16 mouse cellular contexts compared by ENCODE assay signal in genomic region chr3:89492701-89493151, GRCm38 (mm10). TPM values are rescaled to one million over a fixed set of nuclear protein-coding genes. Genes with fewer than 3 reads are reported as not detected.
A peak's percentile ranks its signal among the peaks of the same experiment; 100 is the strongest.
DNase-seq lines count a peak whose midpoint lies in the region; ATAC-seq and TF ChIP-seq lines count a peak whose summit lies in the region.
"Had no signal": no experiment of that assay in that cellular context is flagged by ENCODE, and none has a peak within 500 bp of the region (broad histone marks: within the 10 kb centered on the region; RNA-seq: fewer than 3 reads in every experiment).

No protein-coding gene starts in this region.

- H3K9ac ChIP-seq in lung, postnatal 0 days (replicated peaks; ENCODE audit: low read depth) = no peak overlapping the region
- H3K9ac ChIP-seq in forebrain, embryonic 12.5 days = no peak overlapping the region

- 0 out of 2 replicates have a peak, but pooled peaks have one; percentile 25 for ATAC-seq in erythroid progenitor cell, adult 5-6 weeks (replicated peaks; ENCODE audit: low FRiP score, poor library complexity, severe bottlenecking)
- ATAC-seq in lung, postnatal 0 days = peak; percentile 79
- ATAC-seq in forebrain, embryonic 12.5 days (ENCODE audit: low FRiP score) = no peak

- no peak overlapping the region for H3K27ac ChIP-seq in lung, postnatal 0 days (ENCODE audit: low read length)
- H3K27ac ChIP-seq in forebrain, embryonic 12.5 days = no peak overlapping the region
- H3K27ac ChIP-seq: layer of hippocampus, adult 2 months had no signal

- H3K4me2 ChIP-seq in lung, postnatal 0 days (replicated peaks; ENCODE audit: low read depth, low read length) = no peak overlapping the region
- H3K4me2 ChIP-seq in forebrain, embryonic 12.5 days = no peak overlapping the region

- TF ChIP-seq EP300 in lung, postnatal 0 days (IDR thresholded peaks at IDR 0.05) = peak; percentile 84

- H3K27me3 ChIP-seq in lung, postnatal 0 days (replicated peaks; ENCODE audit: insufficient read depth, low read length) = no peaks in the 10 kb centered on the region
- no peaks in the 10 kb centered on the region for H3K27me3 ChIP-seq in forebrain, embryonic 12.5 days

- H3K4me1 ChIP-seq in lung, postnatal 0 days (ENCODE audit: insufficient read depth, low read depth, low read length) = peaks cover 3% of the 10 kb centered on the region; the same call in 1 of the 2 replicates
- H3K4me1 ChIP-seq in forebrain, embryonic 12.5 days = no peaks in the 10 kb centered on the region

- no peaks in the 10 kb centered on the region for H3K36me3 ChIP-seq in lung, postnatal 0 days (ENCODE audit: insufficient read depth, low read length)
- no peaks in the 10 kb centered on the region for H3K36me3 ChIP-seq in forebrain, embryonic 12.5 days (replicated peaks)

- no peak overlapping the region for H3K4me3 ChIP-seq in lung, postnatal 0 days (ENCODE audit: low read depth, low read length)
- H3K4me3 ChIP-seq in forebrain, embryonic 12.5 days (replicated peaks) = no peak overlapping the region
- H3K4me3 ChIP-seq: layer of hippocampus, adult 2 months had no signal

- TF ChIP-seq CTCF in lung, postnatal 0 days (IDR thresholded peaks at IDR 0.05) = no peak

- peak; percentile 49 for DNase-seq in embryo, embryonic 11 days
- DNase-seq in kidney, postnatal 25 days = peak; percentile 70 to 91
- peak; percentile 56 for DNase-seq in lung, postnatal 0 days (ENCODE audit: low spot score)
- no peak for DNase-seq in adipocyte (ENCODE audit: low spot score)
- DNase-seq in cerebellum, adult 8-10 months = no peak
- DNase-seq in layer of hippocampus, adult 18-20 months (ENCODE audit: low spot score in 2 of 2) = no peak
- DNase-seq: adrenal gland, postnatal 36 days; cerebellum, adult 9-11 months; retina, postnatal 1 day; thymus, postnatal 4 days had no signal

- WGBS in lung, postnatal 0 days = 37% methylated on average over 8 of the region's 8 CpGs
- 61% methylated on average over 8 of the region's 8 CpGs for WGBS in forebrain, embryonic 12.5 days

- no peaks in the 10 kb centered on the region for H3K9me3 ChIP-seq in lung, postnatal 0 days (ENCODE audit: low read length)
- no peaks in the 10 kb centered on the region for H3K9me3 ChIP-seq in forebrain, embryonic 12.5 days

RNA-seq across cellular contexts. Expression of gene Kcnn3, which starts 27.2 kb away (rescaled TPM):
- not detected in 2 replicates for total RNA-seq in erythroid progenitor cell, adult 5-6 weeks (2015; ENCODE audit: low replicate concordance)
- total RNA-seq in erythroid progenitor cell, adult 5-6 weeks (2017; ENCODE audit: low replicate concordance) = not detected in 2 replicates
- 1.00 and 1.0 TPM in 2 replicates for polyA plus RNA-seq in lung, postnatal 0 days (2015; fragmentation: Nextera tagmentation; extraction: Ambion mirVana)
- 10 to 100 TPM; 24.6 to 26.6 TPM for total RNA-seq in layer of hippocampus, adult 18-20 months (2021)
- polyA plus RNA-seq in forebrain, embryonic 12.5 days (2016; fragmentation: Nextera tagmentation; extraction: Ambion mirVana) = 2.0 and 2.3 TPM in 2 replicates
- total RNA-seq: granulocyte monocyte progenitor cell, adult 5-6 weeks; hematopoietic stem cell, adult 5-6 weeks; megakaryocyte, adult 5-6 weeks had no signal

RNA-seq across cellular contexts. Expression of gene Pmvk, which starts 38.4 kb away (rescaled TPM):
- 14.1 and 16.3 TPM in 2 replicates for total RNA-seq in erythroid progenitor cell, adult 5-6 weeks (2015; ENCODE audit: low replicate concordance)
- total RNA-seq in erythroid progenitor cell, adult 5-6 weeks (2017; ENCODE audit: low replicate concordance) = 8.9 and 13.0 TPM in 2 replicates
- polyA plus RNA-seq in lung, postnatal 0 days (2015; fragmentation: Nextera tagmentation; extraction: Ambion mirVana) = 53.5 and 96.6 TPM in 2 replicates
- 10 to 100 TPM; 29.4 to 34.3 TPM for total RNA-seq in layer of hippocampus, adult 18-20 months (2021)
- 65.6 and 66.1 TPM in 2 replicates for polyA plus RNA-seq in forebrain, embryonic 12.5 days (2016; fragmentation: Nextera tagmentation; extraction: Ambion mirVana)

RNA-seq across cellular contexts. Expression of gene Pbxip1, which starts 56.2 kb away (rescaled TPM):
- 1.8 and 2.1 TPM in 2 replicates for total RNA-seq in erythroid progenitor cell, adult 5-6 weeks (2015; ENCODE audit: low replicate concordance)
- total RNA-seq in erythroid progenitor cell, adult 5-6 weeks (2017; ENCODE audit: low replicate concordance) = 2.7 and 4.1 TPM in 2 replicates
- 55.9 and 63.0 TPM in 2 replicates for polyA plus RNA-seq in lung, postnatal 0 days (2015; fragmentation: Nextera tagmentation; extraction: Ambion mirVana)
- total RNA-seq in layer of hippocampus, adult 18-20 months (2021) = 10 to 100 TPM; 37.7 to 41.2 TPM
- 14.4 and 14.7 TPM in 2 replicates for polyA plus RNA-seq in forebrain, embryonic 12.5 days (2016; fragmentation: Nextera tagmentation; extraction: Ambion mirVana)

Comparison
In these comparisons a context has a peak if more than half of its experiments do, and no peak if none do; other contexts are left out.
1. DNase-seq: peak in embryo, embryonic 11 days (single experiment), kidney, postnatal 25 days (2 of 2) and lung, postnatal 0 days (single experiment); none in adipocyte (single experiment), cerebellum, adult 8-10 months (single experiment) and layer of hippocampus, adult 18-20 months (0 of 2).
2. RNA of gene Kcnn3, which starts 27.2 kb away (total RNA-seq): 24.6 to 26.6 TPM in layer of hippocampus, adult 18-20 months; not detected in erythroid progenitor cell, adult 5-6 weeks; every median in the first group is over 10 times any median in the second.
3. RNA of gene Pbxip1, which starts 56.2 kb away (total RNA-seq): 37.7 to 41.2 TPM in layer of hippocampus, adult 18-20 months; 1.8 to 4.1 TPM in erythroid progenitor cell, adult 5-6 weeks; every median in the first group is over 4 times any median in the second.